Mouse (Mus musculus) Muller cell, postnatal 12 days (primary cell): ENCODE data around the gene Rhbdl1.
A peak's percentile ranks its signal among the peaks of the same experiment; 100 is the strongest.

Source experiments
- DNase-seq: peaks from one replicate; pipeline ENCODE4 v3.0.0-alpha.2; 2015; ENCODE audit errors: inconsistent ontology term

Gene Rhbdl1

GRCm38 (mm10) chr17:25837076-25837410, at the start of gene Rhbdl1:
TSS of gene Rhbdl1 (minus strand) at chr17:25837295.
- DNase-seq = peak; percentile 82

GRCm38 (mm10) chr17:25886806-25887205, 49.7 kb upstream of the Rhbdl1 start:
- DNase-seq = no peak

- no peak for DNase-seq
Measured at GRCm38 (mm10) chr17:25885636-25886035, 48.5 kb upstream of the Rhbdl1 start.

DNA sequence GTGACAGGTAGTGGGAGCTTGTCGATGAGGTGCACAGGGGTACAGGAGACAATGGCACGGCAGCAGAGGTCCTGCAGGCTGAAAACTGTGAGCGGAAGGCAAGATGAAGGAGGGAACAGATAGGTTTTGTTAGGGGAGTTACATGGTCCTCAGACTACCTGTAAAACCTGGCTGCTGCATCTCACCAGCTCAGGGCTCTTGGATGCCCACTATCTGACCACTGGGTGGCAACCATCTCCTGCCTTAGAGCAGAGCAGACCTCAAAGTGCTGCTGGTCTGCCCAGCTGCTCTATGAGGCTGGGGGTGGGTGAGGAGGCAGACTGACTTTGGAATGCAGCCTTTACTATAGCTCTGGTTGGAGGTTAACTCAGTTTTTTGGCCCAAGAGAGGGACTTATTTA, 46.7 kb upstream of the Rhbdl1 start:
- DNase-seq = no peak

- DNase-seq = no peak
Measured at GRCm38 (mm10) chr17:25883268-25883667, 46.2 kb upstream of the Rhbdl1 start.

DNA sequence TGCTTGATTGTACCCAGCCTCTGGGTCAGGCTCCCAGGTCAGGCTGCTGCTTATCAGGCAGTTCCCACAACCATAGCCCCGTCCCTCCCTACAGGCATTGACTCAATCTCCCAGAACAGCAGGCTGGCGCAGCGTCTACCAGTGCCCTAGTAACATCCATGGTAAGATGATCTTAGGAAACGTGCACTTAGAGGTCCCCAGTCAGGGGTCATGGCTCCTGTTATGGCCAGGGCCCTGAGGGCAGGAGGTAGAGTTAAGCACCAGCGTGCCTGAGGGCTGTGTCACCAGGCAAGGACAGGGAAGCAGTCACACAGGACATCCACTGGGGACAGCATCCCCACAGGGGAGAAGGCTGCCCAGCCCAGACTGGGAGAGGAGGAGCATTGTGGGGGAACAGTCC, 45.2 kb upstream of the Rhbdl1 start:
- DNase-seq = no peak

- peak; percentile 62 for DNase-seq
Measured at GRCm38 (mm10) chr17:25881691-25882090, 44.6 kb upstream of the Rhbdl1 start.

DNA sequence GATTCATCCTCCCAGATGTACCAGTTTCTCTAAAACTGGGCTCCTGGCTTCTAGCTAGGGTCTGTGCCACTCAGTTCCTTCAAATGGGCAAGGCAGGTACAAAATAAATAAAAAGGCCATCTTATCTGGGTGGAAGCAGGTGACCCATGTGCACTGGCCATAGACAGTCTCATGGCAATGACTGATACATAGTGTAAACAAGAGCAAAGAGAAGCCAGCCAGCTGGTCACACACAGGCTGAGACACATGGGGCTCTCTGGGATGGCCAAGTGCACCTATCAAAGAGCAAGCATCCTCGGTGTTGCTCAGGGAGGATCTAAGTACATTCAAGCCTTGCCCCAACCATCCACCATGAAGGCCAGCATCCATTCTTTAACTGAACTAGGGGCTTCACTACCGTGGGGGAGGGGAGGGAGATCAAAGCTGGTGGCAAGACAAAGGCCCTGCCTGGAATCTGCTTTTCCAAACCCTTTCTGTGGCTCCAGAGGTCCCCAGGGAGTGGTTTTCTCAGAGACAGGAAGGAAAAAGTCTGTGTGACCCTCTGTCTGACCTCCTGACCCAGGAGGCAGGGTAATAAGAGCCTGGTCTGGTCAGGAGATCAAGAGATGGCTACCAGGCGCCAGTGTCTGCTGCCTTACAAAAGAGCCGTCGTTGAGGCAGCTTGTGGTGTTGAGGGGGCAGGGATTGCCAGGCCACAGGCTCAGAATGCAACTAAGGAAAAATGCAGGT, 44.0 kb upstream of the Rhbdl1 start:
- DNase-seq = no peak

- no peak for DNase-seq
Measured at GRCm38 (mm10) chr17:25880196-25880910, 43.3 kb upstream of the Rhbdl1 start, which contains the start of gene Wfikkn1. TSS of gene Wfikkn1 (minus strand) at chr17:25880858.

DNA sequence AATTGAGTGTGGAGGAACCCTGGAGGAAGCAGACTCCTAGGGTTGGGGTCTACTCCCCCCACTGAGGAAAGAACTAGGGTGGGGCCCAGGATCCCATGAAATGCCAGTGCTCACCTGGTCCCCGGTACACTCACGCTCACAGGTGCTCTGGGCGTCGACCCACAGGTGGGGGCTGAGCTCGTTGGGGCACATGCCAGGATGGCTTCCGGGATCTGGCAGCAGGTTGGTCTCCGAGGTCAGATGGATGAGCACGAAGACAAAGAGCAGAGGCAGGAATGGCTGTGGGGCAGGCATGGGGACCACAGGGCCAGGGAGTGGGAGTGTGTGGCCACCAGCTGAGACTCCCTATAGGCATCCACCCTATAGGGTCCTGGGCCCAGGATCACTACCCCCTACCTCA, 42.7 kb upstream of the Rhbdl1 start:
- DNase-seq = no peak

- DNase-seq = no peak
Measured at GRCm38 (mm10) chr17:25879261-25879660, 42.2 kb upstream of the Rhbdl1 start.

DNA sequence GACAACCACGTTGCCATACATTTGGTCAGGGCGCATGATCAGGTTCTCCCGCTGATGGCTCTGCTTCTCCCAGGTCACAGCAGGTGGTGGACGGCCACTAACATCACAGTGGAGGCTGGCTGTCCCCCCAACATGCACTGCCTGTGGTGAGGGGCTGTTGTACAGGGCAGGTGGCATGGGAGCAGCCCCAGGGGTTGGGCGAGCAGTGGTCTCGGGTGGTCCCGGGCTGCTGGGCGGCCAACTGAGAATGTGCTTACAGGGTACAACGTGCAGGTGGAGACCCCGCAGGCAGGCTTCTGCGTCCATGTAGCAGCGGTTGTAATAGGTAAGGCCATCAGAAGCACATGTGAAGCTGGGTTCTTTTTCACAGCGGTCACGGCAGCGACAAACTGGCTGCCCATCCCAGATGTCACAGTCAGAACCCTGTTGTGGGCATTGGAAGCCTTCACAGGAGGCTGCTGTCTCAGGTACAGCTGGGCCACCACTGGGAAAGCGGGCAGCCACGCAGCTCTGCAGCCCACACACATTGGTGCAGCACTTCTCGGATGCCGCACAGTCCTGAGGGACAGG, 41.6 kb upstream of the Rhbdl1 start:
- DNase-seq = no peak

DNA sequence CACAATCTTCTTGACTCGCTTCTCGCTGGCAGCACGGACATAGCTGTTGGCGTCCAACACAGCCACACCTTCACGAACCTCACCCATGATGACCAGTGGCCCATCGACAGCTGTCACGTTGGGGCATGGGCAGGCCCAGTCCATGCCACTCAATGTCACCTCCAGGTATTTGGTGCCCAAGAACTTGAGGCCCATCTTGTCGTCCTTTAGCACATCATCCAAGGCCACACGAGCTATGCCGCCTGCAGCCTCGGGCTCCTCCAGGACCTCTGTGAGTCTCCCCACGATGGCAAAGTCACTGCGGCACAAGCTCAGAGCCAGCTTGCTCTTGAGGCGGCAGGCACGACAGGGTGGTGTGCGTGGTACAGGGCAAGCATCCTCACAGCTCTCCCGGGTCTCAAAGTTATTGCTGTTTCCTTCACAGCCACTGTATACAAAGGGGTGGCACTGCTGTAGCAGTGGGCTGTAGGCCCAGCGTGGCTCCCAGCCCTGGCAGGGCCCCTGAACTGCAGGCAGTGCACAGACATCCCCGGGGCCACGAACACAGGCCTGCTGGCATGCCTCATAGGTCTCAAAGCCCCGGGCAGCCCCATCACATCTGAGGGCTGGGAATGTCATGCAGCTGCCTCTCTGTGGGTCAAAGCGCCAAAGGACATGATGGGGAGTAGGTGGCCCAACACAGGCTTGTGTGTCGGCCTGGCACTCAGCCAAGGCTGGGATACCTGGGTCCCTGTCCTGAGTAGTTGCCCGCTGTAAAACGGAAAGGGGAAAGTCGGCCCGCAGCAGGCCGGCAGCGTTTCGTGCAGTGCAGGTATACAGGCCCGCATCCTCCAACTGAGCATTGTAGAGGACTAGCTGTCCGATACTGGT, 40.9 kb upstream of the Rhbdl1 start:
- DNase-seq = no peak

- no peak for DNase-seq
Measured at GRCm38 (mm10) chr17:25877025-25877424, 39.9 kb upstream of the Rhbdl1 start.

GRCm38 (mm10) chr17:25876347-25876915, 39.3 kb upstream of the Rhbdl1 start:
- no peak for DNase-seq

- peak; percentile 90 for DNase-seq
Measured at GRCm38 (mm10) chr17:25875171-25876136, 38.4 kb upstream of the Rhbdl1 start.

GRCm38 (mm10) chr17:25874721-25875170, 37.7 kb upstream of the Rhbdl1 start, which contains the start of gene Mettl26:
TSS of gene Mettl26 (plus strand) at chr17:25875074.
- peak; percentile 90 for DNase-seq

DNA sequence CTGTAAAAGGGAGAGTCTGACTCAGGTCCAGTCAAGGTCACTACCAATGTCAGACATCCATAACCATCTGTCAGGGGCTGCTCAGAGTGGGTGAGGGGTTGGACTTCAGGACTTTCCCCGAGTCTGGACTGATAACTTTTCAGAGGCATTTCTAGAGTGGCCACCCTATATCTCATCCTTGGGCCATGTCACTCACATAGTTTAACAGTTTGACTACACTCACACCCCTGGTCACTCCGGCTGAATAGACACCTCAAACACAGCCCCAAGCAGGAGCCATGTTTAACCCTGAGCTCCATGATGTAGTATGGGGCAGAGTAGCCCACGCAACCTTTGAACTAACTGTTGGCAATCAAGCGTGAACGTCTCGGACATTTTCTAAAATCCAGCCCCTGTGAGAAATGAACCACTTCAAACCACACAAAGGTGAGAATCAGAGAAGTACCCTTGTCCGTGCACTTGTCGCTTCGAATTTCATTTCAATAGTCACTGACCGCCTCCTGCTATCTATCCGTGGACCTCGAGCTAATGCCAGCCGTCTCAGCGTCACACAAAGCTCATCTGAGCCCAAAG, 37.1 kb upstream of the Rhbdl1 start:
- no peak for DNase-seq

DNA sequence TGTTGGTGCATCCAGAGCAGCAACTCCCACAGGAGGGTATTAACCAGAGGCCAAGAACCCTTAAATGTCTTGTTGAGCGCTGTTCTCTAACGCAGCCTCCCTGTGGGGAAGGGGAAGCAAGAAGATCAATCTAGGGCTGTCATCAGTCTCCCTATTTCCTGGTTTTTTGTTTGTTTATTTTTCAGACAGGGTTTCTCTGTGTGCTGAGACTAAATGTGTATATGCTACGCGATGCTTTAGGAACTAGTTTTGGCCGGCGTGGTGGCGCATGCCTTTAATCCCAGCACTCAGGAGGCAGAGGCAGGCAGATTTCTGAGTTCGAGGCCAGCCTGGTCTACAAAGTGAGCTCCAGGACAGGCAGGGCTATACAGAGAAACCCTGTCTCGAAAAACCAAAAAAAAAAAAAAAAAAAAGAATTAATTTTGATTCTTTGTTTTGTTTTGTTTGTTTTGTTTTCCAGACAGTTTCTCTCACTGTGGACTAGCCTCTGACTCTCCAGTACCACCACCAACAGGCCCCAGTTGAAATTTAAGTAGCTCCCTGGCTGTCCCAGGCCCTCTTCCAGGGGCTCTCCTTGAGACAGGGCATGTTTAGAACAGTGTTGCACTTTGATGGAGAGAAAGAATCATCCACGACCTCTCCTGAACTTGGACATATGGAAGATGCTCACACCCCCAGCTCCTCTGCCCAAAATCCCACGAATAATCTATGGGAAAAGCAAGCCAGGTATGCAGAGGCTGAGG, 36.5 kb upstream of the Rhbdl1 start:
- no peak for DNase-seq
